Mouse (Mus musculus) adrenal gland, adult 2 months (tissue): ENCODE results near the gene Il10rb. TPM values are rescaled to one million over a fixed set of nuclear protein-coding genes. Genes with fewer than 3 reads are reported as not detected.
A peak's percentile ranks its signal among the peaks of the same experiment; 100 is the strongest.

Experiments used
- DNase-seq: peaks from one replicate; pipeline ENCODE4 v3.0.0; 2021
- long read RNA-seq: library from polyadenylated mRNA; stranded (forward); transcript quantifications from one replicate; pipeline ENCODE4 v2.0.0, GENCODE M21; 2021
- polyA plus RNA-seq: library from polyadenylated mRNA; depleted of rRNA; stranded (reverse); fragments of >200 nt; gene quantifications from 2 replicates; pipeline ENCODE4 v1.2.3, GENCODE M21; 2012; rRNA removed
- total RNA-seq, 2 experiments: library from RNA; stranded (reverse); gene quantifications; 2 replicates each; pipeline ENCODE4 v1.2.3; 2021

The Il10rb gene
- 100 to 1,000 TPM; 255 to 258 TPM for total RNA-seq
- 97.1 and 107 TPM in 2 replicates for polyA plus RNA-seq
- long read RNA-seq, transcript Il10rb-201 (7 exons, 1,850 nt): major isoform, 278 of 315 reads
- long read RNA-seq, partial matches to known transcripts: 20 of 315 reads
- long read RNA-seq, other reads (novel, unspliced or antisense): 17 of 315 reads

GRCm38 (mm10) chr16:91405640-91406584, at the start of gene Il10rb:
Gene Il10rb (plus strand): TSS chr16:91406164.
- peak; percentile 92 for DNase-seq

DNA sequence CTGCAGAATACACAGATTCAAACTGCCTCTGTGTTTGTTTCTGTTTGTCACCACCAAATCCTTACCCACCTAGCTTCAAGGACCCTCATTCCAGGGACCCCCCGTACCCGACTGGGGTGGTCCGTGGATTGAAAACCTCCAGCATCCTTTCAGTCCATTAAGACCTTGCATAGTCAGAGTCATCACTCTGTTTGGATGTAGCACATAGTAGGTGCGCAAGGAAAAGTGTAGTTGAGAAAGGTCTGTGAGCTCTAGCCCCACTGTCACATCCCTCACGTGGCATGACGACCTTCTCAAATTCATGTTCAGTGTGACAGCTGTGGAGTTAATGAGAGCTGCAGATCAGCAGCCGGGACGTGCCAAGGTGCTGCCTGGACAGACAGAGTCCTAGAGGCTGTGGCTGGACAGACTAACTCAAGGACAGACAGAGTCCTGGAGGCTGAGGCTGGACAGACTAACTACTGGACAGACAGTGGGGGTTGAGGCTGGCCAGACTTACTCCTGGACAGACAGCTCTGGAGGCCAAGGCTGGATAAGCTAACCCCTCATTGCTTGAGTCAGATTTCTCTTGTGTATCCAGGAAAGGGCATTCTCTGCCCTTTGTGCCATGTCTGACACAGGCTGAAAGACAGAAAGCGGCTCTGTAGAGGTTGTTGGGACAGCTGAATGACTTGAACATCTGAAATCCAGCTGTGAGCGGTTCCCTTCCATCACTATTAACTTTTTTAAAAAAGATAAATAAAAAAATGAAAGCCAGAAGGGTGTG, 49.0 kb upstream of the Il10rb start:
- DNase-seq: peak; percentile 80

DNA sequence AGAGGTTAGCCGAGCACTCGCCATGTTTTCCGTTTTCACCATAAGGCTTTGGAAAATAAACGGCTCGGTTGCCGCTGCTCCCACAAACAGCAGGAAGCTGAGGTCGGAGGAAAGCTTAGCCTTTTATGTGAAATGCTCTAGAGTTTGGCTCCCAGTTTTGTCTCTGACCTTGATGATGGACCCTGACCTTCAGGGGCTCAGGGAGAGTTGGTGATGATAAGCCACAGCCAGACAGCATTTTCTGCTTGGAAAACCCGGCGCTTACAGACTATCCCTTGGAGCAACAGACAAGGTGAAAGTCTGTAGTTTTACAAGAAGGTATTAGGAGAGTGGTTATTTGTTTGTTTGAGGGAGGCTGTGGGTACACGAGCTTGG, 48.5 kb upstream of the Il10rb start:
- DNase-seq: peak; percentile 87

GRCm38 (mm10) chr16:91358555-91358954, 47.4 kb upstream of the Il10rb start:
- DNase-seq: peak; percentile 65

- DNase-seq: no peak
These were observed 46.4 kb upstream of the Il10rb start for GRCm38 (mm10) chr16:91359531-91359930.

DNA sequence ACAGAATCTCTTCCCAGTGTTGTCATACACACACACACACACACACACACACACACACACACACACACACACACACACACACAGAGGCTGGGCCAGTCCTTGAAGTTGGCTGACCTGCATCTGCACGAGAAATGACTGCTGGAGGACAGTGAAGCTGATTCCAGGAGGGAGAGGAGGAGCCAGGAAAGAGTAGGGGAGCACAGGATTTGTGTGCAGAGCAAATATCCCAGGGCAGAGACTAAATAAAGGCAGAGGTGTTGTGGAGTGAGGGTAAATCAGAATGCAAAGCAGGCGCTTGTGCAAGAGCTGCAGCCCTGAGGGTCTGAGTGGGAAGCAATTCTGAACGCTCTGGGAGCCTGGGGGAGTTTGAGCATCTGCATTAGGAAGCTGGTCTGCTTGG, 45.8 kb upstream of the Il10rb start:
- DNase-seq: no peak

- no peak for DNase-seq
These were observed 44.0 kb upstream of the Il10rb start for GRCm38 (mm10) chr16:91362006-91362405.

DNA sequence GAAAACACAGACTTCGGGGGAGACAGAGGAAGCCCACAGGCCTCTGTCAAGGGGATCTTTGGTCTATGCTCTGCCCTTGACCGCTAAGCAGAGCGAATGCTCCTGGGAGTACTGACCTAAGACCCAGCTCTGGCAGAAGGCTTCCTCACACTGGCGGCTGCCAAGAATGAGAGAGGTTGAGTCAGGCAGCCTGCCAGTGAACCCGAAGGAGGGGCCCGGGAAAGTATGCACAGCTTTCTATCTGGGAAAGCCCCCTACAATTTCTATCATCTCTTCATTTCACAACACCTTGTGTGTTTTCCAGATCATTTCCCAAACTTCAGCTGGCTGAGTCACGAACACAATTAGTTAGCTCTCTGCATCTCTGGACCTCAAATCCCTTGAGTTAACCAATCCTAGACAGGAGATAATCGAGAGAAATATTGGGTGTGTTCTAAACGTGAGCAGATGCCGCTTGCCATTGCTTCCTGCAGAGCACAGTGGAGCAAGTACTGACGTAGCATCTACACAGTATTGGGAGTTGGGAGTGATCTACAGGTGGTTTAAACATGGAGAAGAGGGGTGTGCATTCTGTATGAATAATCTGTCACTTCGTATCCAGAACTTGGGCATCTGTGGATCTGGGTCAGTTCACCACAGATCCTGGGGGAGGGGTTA, 43.2 kb upstream of the Il10rb start:
- DNase-seq: peak; percentile 84

DNA sequence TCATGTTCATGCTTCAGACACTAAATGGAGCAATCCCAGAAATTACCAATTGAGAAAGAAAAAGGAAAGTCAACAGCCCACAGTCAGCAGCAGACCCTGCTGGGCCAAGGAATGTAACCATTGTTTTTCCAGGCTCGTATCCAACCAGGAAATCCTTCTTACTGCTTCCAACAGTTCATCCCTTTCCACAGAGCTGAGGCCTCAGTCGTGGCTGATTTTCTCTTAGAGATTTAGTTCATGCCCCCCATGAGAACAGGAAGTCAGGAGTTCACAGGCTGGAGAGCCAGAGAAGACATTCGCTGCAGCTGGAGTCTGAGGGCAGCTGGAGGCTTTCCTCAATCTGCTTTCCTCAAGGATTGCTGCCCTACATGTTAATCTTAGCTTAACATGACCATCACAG, 42.5 kb upstream of the Il10rb start:
- DNase-seq: no peak

- no peak for DNase-seq
These were observed 39.4 kb upstream of the Il10rb start for GRCm38 (mm10) chr16:91366567-91366966.

- DNase-seq: no peak
These were observed 38.9 kb upstream of the Il10rb start for GRCm38 (mm10) chr16:91367066-91367465.

GRCm38 (mm10) chr16:91372577-91373472, 33.1 kb upstream of the Il10rb start, which contains the start of gene Ifnar2:
Gene Ifnar2 (plus strand): TSS chr16:91372783.
- peak; percentile 93 for DNase-seq

GRCm38 (mm10) chr16:91373473-91374252, 32.3 kb upstream of the Il10rb start:
- DNase-seq: no peak

- no peak for DNase-seq
These were observed 31.7 kb upstream of the Il10rb start for GRCm38 (mm10) chr16:91374253-91374634.

GRCm38 (mm10) chr16:91376701-91377100, 29.3 kb upstream of the Il10rb start:
- DNase-seq: no peak

- no peak for DNase-seq
These were observed 27.5 kb upstream of the Il10rb start for GRCm38 (mm10) chr16:91378431-91378986.

DNA sequence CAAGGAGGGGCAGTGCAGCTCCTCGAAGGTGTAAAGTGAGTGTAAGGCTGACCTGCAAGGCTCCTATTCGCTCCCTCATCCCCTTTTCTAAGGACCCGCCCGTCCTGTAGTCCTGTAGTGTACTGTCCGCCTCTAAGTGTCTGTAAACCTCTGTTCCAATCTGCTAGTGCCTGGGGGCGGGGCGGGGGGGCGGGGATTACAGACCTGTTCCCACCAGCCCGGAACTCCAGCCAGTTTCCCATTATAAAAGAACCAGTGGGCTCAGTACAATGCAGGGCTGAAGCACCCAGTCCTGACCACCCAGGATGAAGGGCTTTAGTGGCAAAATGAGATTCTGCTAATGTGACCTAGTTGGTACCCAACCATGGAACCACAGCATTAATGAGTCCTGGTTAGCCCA, 27.0 kb upstream of the Il10rb start:
- no peak for DNase-seq

DNA sequence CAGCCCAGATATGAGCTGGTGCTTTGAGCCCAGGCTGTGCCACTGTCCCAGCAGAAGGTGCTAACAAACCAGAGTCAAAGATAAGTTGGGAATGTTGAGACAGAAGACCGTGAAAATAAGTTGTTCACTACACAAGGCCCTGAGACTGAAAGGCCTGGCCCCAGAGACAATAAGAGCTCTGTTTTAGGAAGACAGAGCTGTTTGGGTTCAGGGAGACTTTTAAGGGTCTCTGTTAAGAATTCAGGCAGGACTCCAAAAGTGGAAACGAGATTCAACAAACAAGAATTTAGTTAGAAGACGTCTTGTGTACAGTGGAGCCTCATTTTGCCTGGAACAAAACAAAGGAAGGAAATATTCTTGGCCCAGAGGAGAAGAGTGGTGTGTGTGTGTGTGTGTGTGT, 26.6 kb upstream of the Il10rb start:
- no peak for DNase-seq

DNA sequence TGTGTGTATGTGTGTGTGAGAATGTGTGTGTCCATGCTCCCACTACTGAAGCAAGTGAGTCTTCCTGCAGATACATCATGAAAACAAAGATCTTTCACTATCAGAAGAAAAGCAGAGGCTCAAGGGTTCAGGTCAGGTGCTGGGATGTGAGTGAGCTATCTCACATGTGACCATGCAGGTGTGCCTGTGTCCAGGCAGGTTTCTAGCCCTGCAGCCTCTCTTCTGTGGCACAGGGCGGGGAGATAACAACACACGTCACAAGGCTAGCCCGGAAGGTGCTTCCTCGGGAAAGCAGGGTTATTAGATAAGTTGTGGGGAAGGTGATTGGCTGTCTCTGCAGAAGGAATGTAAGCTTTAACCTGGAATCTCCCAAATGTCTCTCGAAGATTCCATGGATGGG, 25.8 kb upstream of the Il10rb start:
- DNase-seq: no peak

DNA sequence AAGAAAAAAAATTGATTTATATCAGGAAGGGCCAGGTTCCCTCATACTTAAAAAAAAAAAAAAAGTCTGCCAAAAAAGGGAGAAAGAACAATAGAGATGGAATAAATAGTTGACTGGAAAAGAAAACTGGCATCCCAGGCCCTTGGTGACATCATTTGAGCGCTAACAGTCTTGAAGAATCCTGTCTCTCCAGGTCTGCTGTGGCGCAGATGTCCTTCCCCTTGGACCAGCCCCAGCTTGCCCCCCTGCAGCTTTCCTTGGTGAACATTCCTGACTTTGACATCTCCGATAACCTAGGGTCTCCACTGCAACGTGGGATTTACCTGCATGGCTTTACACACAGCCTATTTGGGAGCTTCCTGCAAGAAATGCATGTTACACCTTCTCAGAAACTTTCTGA, 24.4 kb upstream of the Il10rb start:
- no peak for DNase-seq
